Mouse (Mus musculus) cerebellum, adult 9-10 months (tissue): Measurements from ENCODE around the gene Rabif.
"Not testable (repeated sequence)": the region's sequence is repeated elsewhere in the genome, so short reads cannot be mapped to it uniquely, and the experiment has no call there.

Experiments used
- DNase-seq: peaks from one replicate; pipeline ENCODE4 v3.0.0; 2022

Gene Rabif

GRCm38 (mm10) chr1:134513312-134513860 lies 18.9 kb downstream of the Rabif start:
- DNase-seq: no peak

GRCm38 (mm10) chr1:134513876-134514590 lies 19.6 kb downstream of the Rabif start:
- no peak for DNase-seq

- no peak for DNase-seq
These were observed 21.4 kb downstream of the Rabif start for GRCm38 (mm10) chr1:134515891-134516290.

- no peak for DNase-seq
These were observed 22.2 kb downstream of the Rabif start for GRCm38 (mm10) chr1:134516491-134517198.

- not testable (repeated sequence) for DNase-seq
These were observed 23.4 kb downstream of the Rabif start for GRCm38 (mm10) chr1:134517841-134518240.

GRCm38 (mm10) chr1:134518677-134519076 lies 24.2 kb downstream of the Rabif start:
- DNase-seq: peak; percentile 88

- not testable (repeated sequence) for DNase-seq
These were observed 24.8 kb downstream of the Rabif start for GRCm38 (mm10) chr1:134519201-134519600.

GRCm38 (mm10) chr1:134520001-134520721 lies 25.7 kb downstream of the Rabif start:
- no peak for DNase-seq

- DNase-seq: no peak
These were observed 26.7 kb downstream of the Rabif start for GRCm38 (mm10) chr1:134521163-134521562.

GRCm38 (mm10) chr1:134522325-134522724 lies 27.9 kb downstream of the Rabif start:
- no peak for DNase-seq

- no peak for DNase-seq
These were observed 30.0 kb downstream of the Rabif start for GRCm38 (mm10) chr1:134524424-134524823.

- no peak for DNase-seq
These were observed 30.6 kb downstream of the Rabif start for GRCm38 (mm10) chr1:134525015-134525414.

- DNase-seq: no peak
These were observed 32.3 kb downstream of the Rabif start for GRCm38 (mm10) chr1:134526752-134527151.

GRCm38 (mm10) chr1:134530618-134531017 lies 36.2 kb downstream of the Rabif start:
- DNase-seq: no peak

- DNase-seq: not testable (repeated sequence)
These were observed 39.3 kb downstream of the Rabif start for GRCm38 (mm10) chr1:134533710-134534109.

- DNase-seq: no peak
These were observed 40.6 kb downstream of the Rabif start for GRCm38 (mm10) chr1:134535054-134535453.

- no peak for DNase-seq
These were observed 41.1 kb downstream of the Rabif start for GRCm38 (mm10) chr1:134535513-134535912.

GRCm38 (mm10) chr1:134540610-134541009 lies 46.2 kb downstream of the Rabif start:
- no peak for DNase-seq

GRCm38 (mm10) chr1:134548231-134548630 lies 53.8 kb downstream of the Rabif start:
- DNase-seq: no peak

- DNase-seq: no peak
These were observed 55.2 kb downstream of the Rabif start, which contains the start of gene Mgat4e for GRCm38 (mm10) chr1:134549632-134550132. TSS of gene Mgat4e (minus strand) at chr1:134549682.

- DNase-seq: no peak
These were observed 57.4 kb downstream of the Rabif start for GRCm38 (mm10) chr1:134551869-134552268.

GRCm38 (mm10) chr1:134552396-134552795 lies 57.9 kb downstream of the Rabif start:
- no peak for DNase-seq
